12 mouse cellular contexts compared by ENCODE assay signal in the genomic region with DNA sequence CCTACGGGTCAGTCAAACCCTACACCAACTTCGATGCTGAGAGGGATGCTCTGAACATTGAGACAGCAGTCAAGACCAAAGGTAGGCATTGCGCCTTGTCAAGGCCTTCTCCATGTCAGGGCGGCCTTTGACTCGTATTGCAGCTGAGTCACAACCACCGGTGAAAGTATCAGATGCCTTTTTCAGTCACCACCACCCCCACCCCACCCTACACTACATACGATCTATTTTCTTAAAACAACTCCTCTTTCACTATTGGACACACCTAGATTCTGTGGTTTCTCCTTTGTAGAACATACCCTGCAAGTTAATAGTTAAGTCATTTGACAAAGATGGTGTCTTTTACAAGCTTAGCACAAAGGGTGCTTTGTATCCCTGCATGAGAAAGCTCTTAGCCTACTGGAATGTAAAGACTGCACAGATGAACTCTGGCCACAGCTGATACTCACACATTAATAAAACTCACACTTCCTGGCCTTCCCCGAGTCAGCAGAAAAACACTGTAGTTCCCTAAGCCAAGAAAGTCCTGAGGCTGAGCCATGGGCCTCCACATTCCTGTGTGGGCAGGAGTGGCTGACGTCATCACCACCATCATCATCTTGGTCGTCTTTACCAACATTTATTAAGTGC. TPM values are rescaled to one million over a fixed set of nuclear protein-coding genes. Genes with fewer than 3 reads are reported as not detected.
DNase-seq lines count a peak whose midpoint lies in the region; ATAC-seq and TF ChIP-seq lines count a peak whose summit lies in the region.
"Had no signal": no experiment of that assay in that cellular context is flagged by ENCODE, and none has a peak within 500 bp of the region (broad histone marks: within the 10 kb centered on the region; RNA-seq: fewer than 3 reads in every experiment).

No protein-coding gene starts in this region.

- H3K79me2 ChIP-seq in C2C12 (ENCODE audit: control insufficient read depth, insufficient read depth): peaks cover 82% of the 10 kb centered on the region

- TF ChIP-seq CTCF in C2C12 (IDR thresholded peaks at IDR 0.05; ENCODE audit: control insufficient read depth, insufficient read depth, insufficient read length): no peak

- peak overlapping the region; percentile 35 for H3K27ac ChIP-seq in heart, embryonic 15.5 days
- peak overlapping the region; percentile 36; the same call in 1 of the 2 replicates for H3K27ac ChIP-seq in embryonic facial prominence, embryonic 10.5 days (replicated peaks)
- H3K27ac ChIP-seq in limb, embryonic 10.5 days: peak overlapping the region; percentile 20; the same call in 1 of the 2 replicates
- H3K27ac ChIP-seq: neural tube, embryonic 12.5 days had no signal

- H3K9me3 ChIP-seq in heart, embryonic 15.5 days (replicated peaks): no peaks in the 10 kb centered on the region
- H3K9me3 ChIP-seq in embryonic facial prominence, embryonic 10.5 days: no peaks in the 10 kb centered on the region
- H3K9me3 ChIP-seq in limb, embryonic 10.5 days (replicated peaks): no peaks in the 10 kb centered on the region
- H3K9me3 ChIP-seq: neural tube, embryonic 12.5 days had no signal

- H3K4me1 ChIP-seq in heart, embryonic 15.5 days (replicated peaks): peaks cover 66% of the 10 kb centered on the region
- H3K4me1 ChIP-seq in embryonic facial prominence, embryonic 10.5 days: peaks cover 65% of the 10 kb centered on the region
- H3K4me1 ChIP-seq in limb, embryonic 10.5 days: peaks cover 52% of the 10 kb centered on the region

- H3K9ac ChIP-seq in heart, embryonic 15.5 days: no peak overlapping the region
- H3K9ac ChIP-seq: liver, postnatal 0 days; neural tube, embryonic 12.5 days had no signal

- 54% methylated on average over 10 of the region's 10 CpGs for WGBS in heart, embryonic 15.5 days
- WGBS in embryonic facial prominence, embryonic 10.5 days: 59% methylated on average over 10 of the region's 10 CpGs
- WGBS in limb, embryonic 10.5 days: 83% methylated on average over 10 of the region's 10 CpGs

- no peak overlapping the region for H3K4me3 ChIP-seq in heart, embryonic 15.5 days
- H3K4me3 ChIP-seq in C2C12 (ENCODE audit: insufficient read depth, poor library complexity, severe bottlenecking): no peak overlapping the region
- H3K4me3 ChIP-seq in embryonic facial prominence, embryonic 10.5 days: no peak overlapping the region
- H3K4me3 ChIP-seq in limb, embryonic 10.5 days: no peak overlapping the region
- H3K4me3 ChIP-seq: neural tube, embryonic 12.5 days had no signal

- no peak overlapping the region for H3K4me2 ChIP-seq in heart, embryonic 15.5 days
- H3K4me2 ChIP-seq: neural tube, embryonic 12.5 days had no signal

- no peaks in the 10 kb centered on the region for H3K27me3 ChIP-seq in heart, embryonic 15.5 days
- H3K27me3 ChIP-seq in C2C12 (ENCODE audit: control insufficient read depth, insufficient read depth, insufficient read length): no peaks in the 10 kb centered on the region
- 0 out of 2 replicates have a peak, but pooled peaks cover 5% of the 10 kb centered on the region for H3K27me3 ChIP-seq in embryonic facial prominence, embryonic 10.5 days (replicated peaks; ENCODE audit: low read depth, poor library complexity, severe bottlenecking)
- H3K27me3 ChIP-seq in limb, embryonic 10.5 days (ENCODE audit: low read depth, poor library complexity, severe bottlenecking): no peaks in the 10 kb centered on the region
- H3K27me3 ChIP-seq: neural tube, embryonic 12.5 days had no signal

- no peak for DNase-seq in heart, adult 11 months
- DNase-seq in embryonic facial prominence, embryonic 10.5 days (ENCODE audit: low spot score): no peak
- no peak for DNase-seq in limb, embryonic 10.5 days (ENCODE audit: low spot score)
- DNase-seq in frontal cortex, adult 2 months (ENCODE audit: extremely low spot score in 1 of 2, low spot score in 1 of 2): no peak
- DNase-seq in cerebellum, adult 9-11 months: no peak
- no peak for DNase-seq in thymus, postnatal 10 days (ENCODE audit: low spot score in 2 of 2)
- DNase-seq: gastrocnemius, postnatal 14 days; liver, postnatal 0 days; spleen, adult 18-20 months had no signal

- peaks cover 45% of the 10 kb centered on the region for H3K36me3 ChIP-seq in heart, embryonic 15.5 days
- peaks cover 87% of the 10 kb centered on the region for H3K36me3 ChIP-seq in C2C12 (ENCODE audit: control insufficient read depth, insufficient read depth)
- no peaks in the 10 kb centered on the region for H3K36me3 ChIP-seq in embryonic facial prominence, embryonic 10.5 days (replicated peaks)
- 0 out of 2 replicates have a peak, but pooled peaks cover 2% of the 10 kb centered on the region for H3K36me3 ChIP-seq in limb, embryonic 10.5 days
- H3K36me3 ChIP-seq: neural tube, embryonic 12.5 days had no signal

- ATAC-seq in heart, embryonic 15.5 days (replicated peaks; ENCODE audit: insufficient number of reproducible peaks, insufficient read depth, low FRiP score, low read depth): no peak
- ATAC-seq: liver, postnatal 0 days had no signal

- no peak overlapping the region for H3ac ChIP-seq in C2C12 (ENCODE audit: control insufficient read depth, insufficient read length, low read depth)

- peaks cover 62% of the 10 kb centered on the region for H3K79me3 ChIP-seq in C2C12 (ENCODE audit: low read depth)

TF ChIP-seq in C2C12, 6 proteins besides CTCF, POLR2A, EP300 and RAD21:
- TF ChIP-seq MAX (IDR thresholded peaks at IDR 0.05): no peak
- TF ChIP-seq CEBPB (IDR thresholded peaks at IDR 0.05; ENCODE audit: low read depth): no peak
- no peak for TF ChIP-seq MYOG (IDR thresholded peaks at IDR 0.05; ENCODE audit: control insufficient read depth, extremely low read depth, insufficient read length)
- no peak for TF ChIP-seq USF1 (IDR thresholded peaks at IDR 0.05; ENCODE audit: low read depth)
- peak; percentile 2 for TF ChIP-seq MYOD1 (IDR thresholded peaks at IDR 0.05; ENCODE audit: control insufficient read depth, insufficient read length, low read depth)

RNA-seq across cellular contexts. Expression of a gene that starts 14.0 kb away (rescaled TPM):
- 544 and 629 TPM in 2 replicates for polyA plus RNA-seq in heart, embryonic 15.5 days (2015; fragmentation: Nextera tagmentation; extraction: Ambion mirVana)
- polyA plus RNA-seq in C2C12 (2012; fragmentation: generic; extraction: Trizol): 2,389 TPM
- 112 and 145 TPM in 2 replicates for polyA plus RNA-seq in embryonic facial prominence, embryonic 10.5 days (2016; fragmentation: Nextera tagmentation; extraction: Ambion mirVana)
- polyA plus RNA-seq in limb, embryonic 10.5 days (2016; fragmentation: Nextera tagmentation; extraction: Ambion mirVana): 101 and 138 TPM in 2 replicates
- polyA plus RNA-seq in frontal cortex, adult 2 months (2012; rRNA removed): 21.2 and 22.7 TPM in 2 replicates
